27 mouse cellular contexts compared by ENCODE assay signal in the genomic region with DNA sequence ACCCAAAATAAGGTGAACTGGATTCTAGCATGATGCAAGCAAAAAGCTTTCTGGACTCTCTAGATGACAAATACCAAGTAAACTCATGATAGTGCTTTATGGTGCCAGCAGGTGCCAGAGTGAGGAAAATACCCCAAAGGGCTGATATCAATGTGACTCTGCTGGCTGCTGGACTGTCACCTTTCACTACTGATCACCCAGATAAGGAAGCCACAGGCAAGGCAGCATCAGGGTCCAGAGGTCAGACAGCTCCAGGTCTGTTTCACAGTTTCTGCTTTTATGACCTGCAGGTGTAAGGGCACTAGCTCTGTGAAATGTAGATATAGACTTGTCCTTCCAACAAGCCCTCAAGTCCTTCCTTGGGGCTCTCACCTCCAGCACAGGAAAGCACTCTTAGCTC. TPM values are rescaled to one million over a fixed set of nuclear protein-coding genes. Genes with fewer than 3 reads are reported as not detected.
"Had no signal": no experiment of that assay in that cellular context is flagged by ENCODE, and none has a peak within 500 bp of the region (broad histone marks: within the 10 kb centered on the region; RNA-seq: fewer than 3 reads in every experiment).

No protein-coding gene starts in this region.

- H3K9ac ChIP-seq: limb, embryonic 12.5 days; limb, embryonic 15.5 days; lung, embryonic 15.5 days; midbrain, embryonic 12.5 days; midbrain, embryonic 15.5 days; neural tube, embryonic 13.5 days had no signal

- DNase-seq: kidney, adult 18-20 months; kidney, adult 9 months; kidney, postnatal 25 days; left cerebral cortex, postnatal 4 days; lung, adult 18-20 months; lung, postnatal 10 days; retina, postnatal 1 day; right cerebral cortex, postnatal 25 days; thymus, adult 18-20 months; thymus, postnatal 36 days had no signal

- H3K36me3 ChIP-seq: limb, embryonic 12.5 days; limb, embryonic 15.5 days; lung, embryonic 15.5 days; midbrain, embryonic 12.5 days; midbrain, embryonic 15.5 days; neural tube, embryonic 13.5 days had no signal

- H3K4me3 ChIP-seq: limb, embryonic 12.5 days; limb, embryonic 15.5 days; lung, embryonic 15.5 days; midbrain, embryonic 12.5 days; midbrain, embryonic 15.5 days; neural tube, embryonic 13.5 days had no signal

- H3K4me1 ChIP-seq: limb, embryonic 12.5 days; limb, embryonic 15.5 days; lung, embryonic 15.5 days; midbrain, embryonic 12.5 days; midbrain, embryonic 15.5 days; neural tube, embryonic 13.5 days had no signal

- H3K9me3 ChIP-seq: limb, embryonic 12.5 days; limb, embryonic 15.5 days; lung, embryonic 15.5 days; midbrain, embryonic 12.5 days; midbrain, embryonic 15.5 days; neural tube, embryonic 13.5 days had no signal

- H3K27me3 ChIP-seq: limb, embryonic 12.5 days; limb, embryonic 15.5 days; lung, embryonic 15.5 days; midbrain, embryonic 12.5 days; midbrain, embryonic 15.5 days; neural tube, embryonic 13.5 days had no signal

- H3K4me2 ChIP-seq: limb, embryonic 12.5 days; limb, embryonic 15.5 days; lung, embryonic 15.5 days; midbrain, embryonic 12.5 days; midbrain, embryonic 15.5 days; neural tube, embryonic 13.5 days had no signal

- H3K27ac ChIP-seq: kidney, postnatal 0 days; limb, embryonic 12.5 days; limb, embryonic 15.5 days; lung, embryonic 15.5 days; macrophage; midbrain, embryonic 12.5 days; midbrain, embryonic 15.5 days; neural tube, embryonic 13.5 days had no signal

- ATAC-seq: midbrain, embryonic 15.5 days had no signal

RNA-seq across cellular contexts. Expression of a gene that starts 2.4 kb away (rescaled TPM):
- total RNA-seq: layer of hippocampus, adult 18-20 months; layer of hippocampus, postnatal 14 days; left cerebral cortex, adult 8-10 months; left cerebral cortex, postnatal 14 days; left cerebral cortex, postnatal 4 days; megakaryocyte, adult 5-6 weeks; neutrophil, adult 5-6 weeks had no signal
- polyA plus RNA-seq: kidney, postnatal 0 days; limb, embryonic 12.5 days; limb, embryonic 15.5 days; lung, embryonic 15.5 days; macrophage; midbrain, embryonic 12.5 days; midbrain, embryonic 15.5 days; neural tube, embryonic 13.5 days; spleen, adult 2 months; urinary bladder, adult 2 months had no signal

RNA-seq across cellular contexts. Expression of a gene that starts 22.4 kb away (rescaled TPM):
- total RNA-seq: layer of hippocampus, adult 18-20 months; layer of hippocampus, postnatal 14 days; megakaryocyte, adult 5-6 weeks; neutrophil, adult 5-6 weeks had no signal
- polyA plus RNA-seq: kidney, postnatal 0 days; limb, embryonic 12.5 days; limb, embryonic 15.5 days; macrophage; midbrain, embryonic 12.5 days; midbrain, embryonic 15.5 days; neural tube, embryonic 13.5 days; stomach, embryonic 16.5 days; urinary bladder, adult 2 months had no signal

RNA-seq across cellular contexts. Expression of a gene that starts 41.0 kb away (rescaled TPM):
- total RNA-seq: layer of hippocampus, adult 18-20 months; layer of hippocampus, postnatal 14 days; left cerebral cortex, adult 8-10 months; left cerebral cortex, postnatal 14 days; left cerebral cortex, postnatal 4 days; megakaryocyte, adult 5-6 weeks; neutrophil, adult 5-6 weeks had no signal
- polyA plus RNA-seq: limb, embryonic 12.5 days; lung, embryonic 15.5 days; macrophage; midbrain, embryonic 12.5 days; midbrain, embryonic 15.5 days; neural tube, embryonic 13.5 days; spleen, adult 2 months had no signal
